Mouse (Mus musculus) spleen, postnatal 36 days (tissue): ENCODE results near the gene Mus81.
"Not testable (repeated sequence)": the region's sequence is repeated elsewhere in the genome, so short reads cannot be mapped to it uniquely, and the experiment has no call there.

Experiments used
- DNase-seq, 2 experiments: peaks; one replicate each; pipeline ENCODE4 v3.0.0; 2022; ENCODE audit warnings: low spot score in 2 of 2, mixed read lengths in 1 of 2

Gene Mus81

DNA sequence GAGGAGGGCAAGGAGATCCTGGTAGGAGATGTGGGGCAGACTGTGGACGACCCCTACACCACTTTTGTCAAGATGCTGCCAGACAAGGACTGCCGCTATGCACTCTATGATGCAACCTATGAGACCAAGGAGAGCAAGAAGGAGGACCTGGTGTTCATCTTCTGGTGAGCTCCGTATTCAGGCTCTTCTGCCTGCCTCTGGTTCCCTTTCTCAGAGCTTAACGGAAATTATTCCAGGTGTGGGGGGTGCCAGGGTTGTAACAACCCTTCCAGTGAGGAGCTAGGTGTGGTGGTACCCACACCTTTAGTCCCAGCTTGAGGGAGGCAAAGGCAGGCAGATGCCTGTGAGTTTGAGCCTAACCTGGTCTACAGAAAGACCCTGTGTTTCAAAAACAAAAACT, 4.4 kb upstream of the Mus81 start:
- DNase-seq: no peak

DNA sequence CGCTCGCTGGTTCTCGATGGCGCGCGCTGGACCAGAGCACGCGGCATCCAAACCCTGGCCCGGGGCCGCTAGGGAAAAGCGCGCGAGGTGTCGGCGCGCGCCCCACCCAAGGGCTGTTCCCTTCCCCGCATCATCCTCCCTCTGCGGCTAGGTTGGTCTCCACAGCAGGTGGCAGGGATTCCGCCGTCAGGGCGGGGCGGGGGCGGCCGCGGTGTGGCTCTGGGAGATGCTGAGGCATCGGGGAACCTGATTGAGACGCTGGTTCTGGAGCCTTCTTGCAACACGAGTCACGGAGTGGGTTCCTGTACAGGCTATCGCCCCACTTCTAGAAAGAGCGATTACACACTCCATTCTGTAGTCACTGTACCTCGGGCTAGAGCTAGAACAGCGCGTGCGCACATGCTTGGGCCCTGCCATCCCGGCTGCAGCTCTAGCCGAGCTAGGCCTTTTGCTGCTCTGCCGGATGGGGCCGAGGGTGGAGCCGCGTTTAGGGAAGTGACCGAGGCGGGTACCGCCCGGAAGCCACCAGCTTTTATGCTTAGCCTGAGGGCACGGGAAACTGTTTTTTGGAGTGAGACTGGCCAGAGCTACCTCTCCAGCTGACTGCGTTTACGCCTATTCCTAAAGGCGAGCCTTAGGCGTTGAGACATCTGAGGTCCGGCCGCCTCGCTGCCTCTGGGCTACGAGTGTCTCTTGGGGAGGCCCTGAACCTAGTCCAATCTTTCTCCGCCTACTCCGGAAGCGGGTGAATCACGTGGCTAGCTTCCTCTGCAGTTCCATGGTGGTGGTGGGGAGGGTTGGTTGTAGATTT, 2.9 kb upstream of the Mus81 start:
- peak; percentile 90 to 91 for DNase-seq

DNA sequence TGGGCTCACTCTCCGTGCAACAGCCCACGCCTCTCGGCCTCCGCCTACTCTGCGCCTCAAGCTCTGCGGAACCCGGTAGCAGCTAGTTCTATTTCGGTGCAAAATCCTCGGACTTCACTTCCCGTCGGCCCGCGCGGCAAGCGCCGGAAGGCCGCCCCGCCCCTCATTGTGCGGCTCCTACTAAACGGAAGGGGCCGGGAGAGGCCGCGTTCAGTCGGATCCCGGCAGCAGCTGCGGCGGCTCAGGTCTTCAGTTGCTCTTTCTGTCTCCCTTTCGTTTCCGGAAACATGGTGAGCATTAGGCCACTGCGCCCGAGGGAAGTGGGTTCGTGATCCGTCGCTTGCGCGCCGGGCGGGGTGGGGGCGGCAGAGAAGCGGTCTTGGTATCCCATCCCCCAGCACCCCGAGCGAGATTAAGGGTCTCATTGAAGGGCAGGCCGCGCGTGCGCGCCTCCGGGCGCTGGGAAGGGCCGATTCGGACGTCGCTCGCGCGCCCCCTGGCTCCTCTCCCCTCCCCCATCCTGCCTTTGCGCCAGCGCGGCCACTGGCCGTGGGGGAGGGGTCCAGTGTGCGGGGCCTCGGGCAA, 2.2 kb upstream of the Mus81 start, which contains the start of gene Cfl1:
Cfl1 (plus strand) TSS at position 143 of the 585 bp plus-strand sequence.
- DNase-seq: peak; percentile 97

DNA sequence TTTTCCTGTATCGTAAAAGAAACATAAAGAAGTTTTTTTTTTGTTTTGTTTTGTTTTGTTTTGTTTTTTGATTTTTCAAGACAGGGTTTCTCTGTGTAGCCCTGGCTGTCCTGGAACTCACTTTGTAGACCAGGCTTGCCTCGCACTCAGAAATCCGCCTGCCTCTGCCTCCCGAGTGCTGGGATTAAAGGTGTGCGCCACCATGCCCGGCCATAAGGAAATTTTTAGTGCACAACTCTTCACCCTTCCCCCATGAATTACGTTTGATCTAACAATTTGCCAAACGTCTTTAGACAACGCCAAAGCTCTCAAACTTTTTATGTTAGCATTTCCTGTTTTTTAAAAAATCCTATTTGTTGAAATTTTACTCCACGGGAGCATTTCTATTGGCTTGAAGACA, 1.5 kb upstream of the Mus81 start:
- DNase-seq: not testable (repeated sequence)

DNA sequence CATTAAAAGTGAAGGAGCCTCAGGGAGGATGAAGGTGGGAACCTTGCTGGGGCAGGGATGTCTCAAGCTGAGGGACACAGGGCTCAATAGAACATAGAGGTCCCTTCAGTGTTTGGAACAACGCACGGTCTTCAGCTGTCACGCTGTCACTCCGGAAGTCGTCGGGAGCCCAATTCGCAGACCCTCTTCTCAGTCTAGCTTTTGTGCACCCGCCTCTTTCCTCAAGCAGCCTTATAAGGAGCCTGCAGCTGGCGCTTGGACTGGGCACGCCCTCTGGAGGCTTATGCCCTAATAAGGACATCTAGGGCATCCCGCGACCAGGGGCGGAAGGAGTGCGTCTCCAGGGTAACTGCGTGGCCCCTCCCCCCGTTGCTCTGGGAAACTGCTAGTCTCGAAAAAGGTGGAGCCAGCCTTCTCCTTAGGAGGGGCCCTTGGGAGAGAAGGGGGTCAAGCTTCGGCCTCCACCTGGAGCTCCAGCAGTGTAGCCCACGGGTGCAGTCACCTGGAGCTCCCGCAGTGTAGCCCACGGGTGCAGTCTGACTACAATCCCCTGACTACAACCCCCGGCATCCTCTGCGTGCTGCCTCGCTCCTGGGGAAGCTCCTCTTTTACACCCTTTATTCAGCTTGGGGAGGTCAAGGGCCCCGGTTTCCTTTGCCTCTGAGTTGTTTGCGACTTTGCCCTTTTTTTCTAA, 823 bp upstream of the Mus81 start:
- DNase-seq: peak; percentile 98 to 99

DNA sequence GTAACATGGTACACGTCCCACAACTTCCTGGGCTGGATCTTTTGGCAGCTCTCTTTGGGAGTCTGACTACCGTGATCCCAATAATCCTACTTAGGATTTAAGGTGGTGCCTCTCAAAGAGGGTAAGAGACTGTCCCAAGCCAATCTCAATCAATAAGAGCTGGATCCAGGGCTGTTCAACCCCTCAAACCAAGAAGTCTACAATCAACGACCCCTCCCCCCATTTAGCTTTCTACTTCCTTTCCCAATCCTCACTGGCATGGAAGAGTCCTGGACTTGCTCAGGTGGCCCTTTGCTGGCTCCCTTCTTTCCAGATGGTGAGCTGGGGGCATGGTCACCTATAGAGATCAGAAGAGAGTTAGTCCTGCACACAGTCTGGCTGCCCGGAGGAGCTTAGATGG, 1.4 kb downstream of the Mus81 start:
- DNase-seq: no peak

DNA sequence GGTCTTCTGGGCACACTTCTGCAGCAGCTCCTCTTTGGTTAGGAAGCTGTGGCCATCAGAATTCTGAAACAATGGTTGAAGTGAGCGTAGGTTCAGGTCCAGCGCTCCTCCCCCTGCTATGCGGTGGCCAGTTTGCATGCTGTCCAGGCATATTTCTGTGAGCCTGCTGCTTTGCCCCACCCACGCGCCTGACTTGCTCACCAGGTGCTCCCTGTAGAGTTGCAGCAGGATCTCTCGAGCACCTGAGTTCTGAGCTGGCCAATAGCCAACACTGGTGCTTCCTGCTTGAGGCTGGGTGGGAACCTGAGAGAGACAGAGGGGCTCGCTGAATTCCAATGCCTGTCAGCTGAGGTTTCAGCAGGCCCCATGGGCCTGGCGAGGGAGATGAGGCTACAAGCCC, 1.9 kb downstream of the Mus81 start:
- no peak for DNase-seq

DNA sequence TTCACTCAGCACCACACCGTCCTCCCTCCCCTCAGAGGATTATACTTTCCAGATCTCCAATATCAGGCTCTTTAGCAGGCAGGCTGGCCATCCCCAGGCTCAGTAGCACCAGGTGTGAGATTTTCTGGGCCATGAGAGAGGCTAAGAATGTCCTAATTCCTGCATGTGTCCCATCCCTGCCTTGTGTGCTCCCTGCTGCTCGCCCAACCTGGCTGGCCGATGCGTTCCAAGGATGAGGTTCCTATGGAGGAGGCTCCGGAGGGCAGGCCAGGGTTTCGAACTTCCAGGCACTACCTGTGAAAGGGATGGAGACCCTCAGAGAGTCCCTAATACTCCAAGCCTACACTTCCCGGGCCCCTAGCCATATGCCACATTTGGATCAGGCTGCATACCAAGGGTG, 2.4 kb downstream of the Mus81 start:
- DNase-seq: no peak

DNA sequence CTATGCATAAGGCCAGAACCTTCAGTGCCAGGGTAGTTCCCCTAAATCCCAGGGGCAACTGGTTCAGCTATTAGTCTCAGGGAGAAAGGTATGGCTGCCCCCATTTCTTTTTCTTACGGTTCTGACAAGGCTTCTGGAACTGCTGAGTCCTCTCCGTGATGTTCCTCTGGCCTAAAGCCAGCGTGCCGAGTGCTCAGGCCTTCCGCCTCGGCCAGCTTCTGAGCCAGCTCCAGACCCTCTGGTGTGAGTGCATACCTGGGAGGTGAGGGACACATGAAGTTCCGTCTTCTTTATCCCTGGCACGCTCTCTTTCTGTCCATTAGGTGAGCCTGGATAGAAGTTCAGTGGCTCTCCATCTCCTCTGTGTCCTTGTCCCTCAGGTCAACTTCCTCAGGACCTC, 2.8 kb downstream of the Mus81 start:
- no peak for DNase-seq

DNA sequence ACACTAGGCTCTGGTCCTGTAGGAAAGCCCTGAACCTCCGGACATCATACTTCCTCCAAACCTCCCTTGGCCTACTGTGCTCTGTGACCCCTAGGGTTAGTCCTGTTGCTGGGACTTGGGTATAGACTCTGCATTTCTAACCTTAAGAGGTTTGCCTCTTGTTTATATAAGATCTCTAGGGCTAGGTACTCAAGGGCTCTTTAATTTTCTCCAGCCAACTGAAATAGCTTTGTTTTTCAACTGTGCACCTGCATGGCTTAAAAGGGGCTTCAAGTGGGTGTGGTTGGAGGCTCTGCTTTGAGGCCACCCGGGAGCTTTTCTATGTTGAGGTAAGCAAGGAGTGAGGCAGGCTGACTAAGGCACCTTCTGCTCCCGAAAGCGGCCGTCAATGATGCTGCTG, 3.7 kb downstream of the Mus81 start:
- no peak for DNase-seq

DNA sequence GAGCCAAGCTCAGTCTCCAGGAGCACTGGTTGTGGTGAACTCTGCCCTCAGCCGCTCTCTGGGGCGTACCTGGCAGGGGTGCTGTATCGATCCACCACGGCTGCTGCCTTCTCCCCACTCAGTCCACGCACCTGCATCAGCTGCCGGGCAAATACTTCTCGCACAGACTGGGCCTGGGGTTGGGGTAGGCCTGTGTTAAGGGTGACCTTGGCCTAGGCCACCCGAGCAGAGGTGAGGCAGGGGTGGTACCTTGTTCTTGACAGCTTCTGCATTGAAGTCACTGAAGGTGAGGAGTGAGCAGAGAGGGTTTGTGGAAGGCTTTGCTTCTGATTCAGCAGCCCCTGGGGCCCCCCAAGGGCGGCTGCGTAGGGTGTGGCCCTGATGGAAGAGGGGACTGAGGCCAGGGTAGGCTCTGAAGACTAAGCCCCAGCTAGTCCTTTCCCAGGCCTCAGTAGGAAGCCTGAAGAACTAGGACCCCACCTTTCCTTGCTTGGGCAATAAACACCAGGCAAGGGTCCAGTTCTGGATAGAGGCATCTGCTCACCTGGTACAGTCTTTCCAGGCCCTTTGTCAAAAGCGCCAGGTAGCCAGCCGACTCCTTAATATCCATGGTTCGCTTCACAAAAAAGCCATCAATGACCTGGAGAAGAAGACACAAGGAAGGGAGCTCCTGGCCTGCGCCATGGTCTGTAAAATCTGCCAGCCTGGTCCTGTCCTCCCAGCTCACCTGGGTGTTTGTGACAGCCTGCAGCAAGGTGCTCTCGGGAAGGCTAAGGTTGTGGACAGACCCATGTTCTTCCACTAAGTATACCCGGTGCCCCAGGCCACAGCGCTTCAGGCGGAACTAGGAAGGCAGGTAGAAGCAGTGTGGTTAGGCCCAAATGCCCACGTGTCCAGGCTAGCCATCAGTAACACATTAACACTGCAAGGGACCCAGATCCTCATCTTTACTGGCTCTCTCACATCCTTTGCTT, 4.5 kb downstream of the Mus81 start:
- DNase-seq: no peak

DNA sequence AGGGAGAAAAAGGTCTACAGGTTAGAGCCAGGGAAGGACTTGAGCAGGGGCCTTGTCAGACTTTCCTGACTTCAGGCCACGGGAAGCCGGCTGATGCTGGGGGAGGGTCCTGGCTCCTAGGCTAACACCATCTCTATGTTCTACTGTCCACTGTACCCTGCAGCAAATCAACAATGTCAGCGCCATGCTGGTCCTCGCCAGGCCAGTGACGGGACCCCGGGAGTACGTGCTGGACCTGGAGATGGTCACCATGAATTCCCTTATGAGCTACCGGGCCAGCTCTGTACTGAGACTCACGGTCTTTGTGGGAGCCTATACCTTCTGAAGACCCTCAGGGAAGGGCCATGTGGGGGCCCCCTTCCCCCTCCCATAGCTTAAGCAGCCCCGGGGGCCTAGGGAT, 6.8 kb downstream of the Mus81 start:
- DNase-seq: no peak

DNA sequence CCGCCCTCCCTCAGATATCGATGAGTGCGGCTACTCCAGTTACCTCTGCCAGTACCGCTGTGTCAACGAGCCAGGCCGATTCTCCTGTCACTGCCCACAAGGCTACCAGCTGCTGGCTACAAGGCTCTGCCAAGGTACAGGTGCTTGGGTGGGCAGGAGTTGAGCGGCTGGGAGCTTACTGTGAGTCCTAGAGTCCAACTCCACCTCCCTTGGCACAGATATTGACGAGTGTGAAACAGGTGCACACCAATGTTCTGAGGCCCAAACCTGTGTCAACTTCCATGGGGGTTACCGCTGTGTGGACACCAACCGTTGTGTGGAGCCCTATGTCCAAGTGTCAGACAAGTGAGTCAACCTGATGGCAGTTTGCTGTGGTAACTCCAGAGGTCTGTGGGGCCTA, 8.2 kb downstream of the Mus81 start:
- DNase-seq: no peak

DNA sequence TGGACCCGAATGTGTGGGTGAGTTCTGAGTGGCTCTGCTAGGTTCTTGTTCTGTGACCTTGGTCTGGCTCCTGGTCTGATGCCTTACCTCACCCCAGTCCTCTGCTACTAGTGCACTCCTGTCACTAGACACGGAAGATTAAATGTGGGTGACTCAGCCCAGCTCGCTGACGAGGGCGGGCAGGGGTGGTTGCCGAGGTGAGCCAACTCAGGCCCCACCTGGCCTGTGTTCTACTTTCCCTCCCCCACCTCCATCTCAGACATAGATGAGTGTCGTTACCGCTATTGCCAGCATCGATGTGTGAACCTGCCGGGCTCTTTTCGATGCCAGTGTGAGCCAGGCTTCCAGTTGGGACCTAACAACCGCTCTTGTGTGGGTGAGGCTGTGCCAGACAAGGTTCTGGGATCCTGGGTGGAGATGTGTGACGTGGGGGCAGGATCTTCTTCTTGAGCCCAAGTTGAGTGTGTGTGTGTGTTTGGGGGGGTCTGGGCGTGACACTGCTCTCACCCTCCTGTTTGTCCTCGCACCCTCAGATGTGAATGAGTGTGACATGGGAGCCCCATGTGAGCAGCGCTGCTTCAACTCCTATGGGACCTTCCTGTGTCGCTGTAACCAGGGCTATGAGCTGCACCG, 10.4 kb downstream of the Mus81 start:
- DNase-seq: no peak

DNA sequence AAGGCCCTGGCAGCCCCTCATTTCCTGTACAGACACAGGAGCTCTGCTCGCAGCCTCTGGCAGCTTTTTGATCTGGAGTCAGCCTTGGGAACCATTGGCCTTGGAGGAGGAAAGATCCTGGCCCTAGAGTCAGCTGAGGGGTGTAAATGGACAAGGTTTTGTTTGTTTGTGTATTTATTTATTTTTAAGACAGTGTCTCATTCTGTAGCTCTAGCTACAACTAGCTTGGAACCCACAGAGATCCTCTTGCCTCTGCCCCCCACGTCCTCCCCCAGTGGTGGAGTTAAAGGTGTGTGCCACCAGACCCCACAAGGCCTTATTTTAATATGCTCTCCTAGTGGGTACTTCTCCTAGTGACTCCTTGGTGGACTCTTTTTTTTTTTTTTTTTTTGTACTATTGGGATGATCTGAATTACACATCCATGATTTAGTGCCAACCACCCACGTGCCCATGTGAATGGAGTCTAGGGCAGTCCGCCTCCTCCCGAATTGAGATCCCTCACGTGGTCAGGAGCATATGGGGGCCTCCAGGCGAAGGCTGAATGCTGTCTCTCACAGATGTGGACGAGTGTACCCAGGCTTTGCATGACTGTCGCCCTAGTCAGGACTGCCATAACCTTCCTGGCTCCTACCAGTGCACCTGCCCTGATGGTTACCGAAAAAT, 11.1 kb downstream of the Mus81 start:
- no peak for DNase-seq

DNA sequence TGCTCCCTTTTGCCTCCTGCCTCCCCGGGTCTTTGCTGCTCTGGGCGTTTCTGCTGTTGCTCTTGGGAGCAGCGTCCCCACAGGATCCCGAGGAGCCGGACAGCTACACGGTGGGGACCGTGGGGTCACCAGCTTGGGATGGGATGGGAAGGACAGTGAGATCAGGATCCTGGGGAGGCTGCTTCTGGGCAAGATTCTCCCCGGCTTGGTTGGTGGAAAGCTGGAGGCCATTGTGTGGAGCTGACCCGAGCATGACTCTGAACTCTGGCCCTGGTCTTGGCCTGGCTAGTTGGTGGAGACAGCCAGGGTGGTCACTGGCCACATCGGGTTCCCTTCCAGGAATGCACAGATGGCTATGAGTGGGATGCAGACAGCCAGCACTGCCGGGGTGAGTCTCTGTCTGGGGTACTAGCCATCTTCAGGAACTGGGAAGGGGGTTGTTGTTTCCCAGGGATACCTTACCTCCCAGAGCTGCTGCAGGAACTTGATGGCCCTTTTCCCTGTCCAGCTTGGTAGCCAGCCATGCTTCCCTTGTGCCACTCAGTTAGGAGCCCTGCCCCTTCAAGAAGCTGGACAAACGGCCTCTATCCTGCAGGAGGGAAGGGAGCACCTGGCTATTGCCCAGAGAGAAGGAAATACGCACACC, 13.0 kb downstream of the Mus81 start:
- no peak for DNase-seq

DNA sequence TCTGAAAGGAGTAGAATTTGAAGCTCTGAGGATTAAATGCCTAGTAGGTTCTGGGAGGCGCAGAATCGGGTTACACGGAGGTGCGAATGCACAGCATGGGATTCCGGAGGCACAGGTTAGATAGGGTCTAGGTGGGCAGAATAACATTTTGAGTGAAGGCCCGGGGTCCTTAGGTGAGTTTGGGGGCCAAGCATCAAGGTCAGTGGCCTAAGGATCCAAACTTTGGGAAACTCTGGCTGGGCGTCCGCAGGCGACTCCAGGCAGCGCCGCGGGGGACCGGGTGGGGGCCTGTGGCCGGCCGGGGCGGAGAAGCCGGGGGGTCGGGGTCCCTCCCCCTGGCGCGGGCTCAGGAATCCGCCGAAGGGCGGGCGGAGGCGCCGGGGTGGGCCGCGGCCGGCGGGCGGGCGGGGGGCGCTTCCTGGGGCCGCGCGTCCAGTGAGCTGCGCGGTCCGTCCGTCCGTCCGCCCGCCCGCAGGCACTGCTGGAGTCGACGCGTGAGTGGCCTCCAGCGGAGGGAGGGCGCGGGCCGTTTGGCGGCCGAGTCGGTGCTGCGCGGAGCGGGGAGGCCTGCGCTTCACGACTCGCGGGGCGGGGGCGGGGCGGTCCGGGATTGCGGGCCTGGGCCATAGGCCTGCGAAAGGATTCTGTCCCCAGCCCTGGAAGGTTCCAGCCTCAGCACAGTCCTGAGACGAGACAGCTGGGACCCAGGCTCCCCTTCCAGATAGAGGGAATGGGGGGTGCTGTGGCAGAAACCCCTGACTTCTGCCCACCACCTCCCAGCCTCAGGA, 13.7 kb downstream of the Mus81 start:
- no peak for DNase-seq

DNA sequence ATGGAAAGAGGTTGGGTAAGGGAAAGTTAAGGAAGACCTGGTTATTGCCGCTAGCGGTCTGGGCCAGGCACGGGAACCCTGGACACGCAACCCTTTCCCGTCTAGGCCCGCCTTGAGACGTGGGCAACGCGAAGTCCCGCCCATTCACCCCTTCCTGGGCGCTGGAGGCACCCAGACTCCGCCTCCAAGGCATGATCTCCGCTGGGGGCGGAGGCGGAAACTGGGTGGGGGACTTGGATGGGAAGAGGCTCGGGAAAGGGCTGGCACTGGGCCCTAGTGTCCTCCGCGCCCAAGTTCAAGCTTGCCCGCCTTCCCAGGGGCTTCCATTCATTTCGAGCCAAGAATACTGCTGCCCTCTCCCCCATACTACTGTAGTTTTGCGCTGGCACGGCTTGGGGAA, 14.5 kb downstream of the Mus81 start, which contains the start of gene Efemp2:
Efemp2 (plus strand) TSS at position 235 of the 400 bp plus-strand sequence.
- peak; percentile 46 to 66 for DNase-seq

DNA sequence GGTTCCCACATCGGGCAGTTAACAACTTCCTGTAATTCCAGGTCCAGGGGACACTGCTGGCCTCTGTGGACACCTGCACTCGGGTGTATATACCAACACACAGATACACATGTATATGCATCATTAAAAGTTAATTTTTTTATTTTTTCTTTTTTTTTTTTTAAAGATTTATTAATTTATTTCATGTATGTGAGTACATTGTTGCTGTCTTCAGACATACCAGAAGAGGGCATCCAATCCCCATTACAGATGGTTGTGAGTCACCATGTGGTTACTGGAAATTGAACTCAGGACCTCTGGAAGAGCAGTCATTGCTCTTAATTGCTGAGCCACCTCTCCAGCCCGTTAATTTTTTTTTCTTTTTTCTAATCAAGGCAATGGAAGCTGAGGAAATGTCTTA, 15.3 kb downstream of the Mus81 start:
- DNase-seq: no peak
